33 mouse cellular contexts compared by ENCODE assay signal in genomic region chr4:130905025-130905424, GRCm38 (mm10). TPM values are rescaled to one million over a fixed set of nuclear protein-coding genes. Genes with fewer than 3 reads are reported as not detected.
DNase-seq lines count a peak whose midpoint lies in the region; ATAC-seq and TF ChIP-seq lines count a peak whose summit lies in the region.
"Had no signal": no experiment of that assay in that cellular context is flagged by ENCODE, and none has a peak within 500 bp of the region (broad histone marks: within the 10 kb centered on the region; RNA-seq: fewer than 3 reads in every experiment).

No protein-coding gene starts in this region.

- TF ChIP-seq CTCF in spleen, adult 2 months (IDR thresholded peaks at IDR 0.05; ENCODE audit: extremely low read depth, insufficient read depth, insufficient read length, insufficient replicate concordance), result no peak
- TF ChIP-seq CTCF in MEL (IDR thresholded peaks at IDR 0.05 in 2 of 3, conservative IDR thresholded peaks at IDR 0.05 in 1 of 3; ENCODE audit: control insufficient read depth in 1 of 3, insufficient read depth in 1 of 3, low read depth in 2 of 3, low read length in 3 of 3, poor library complexity in 1 of 3, severe bottlenecking in 1 of 3), result no peak
- TF ChIP-seq CTCF in stomach, postnatal 0 days (IDR thresholded peaks at IDR 0.05; ENCODE audit: low read depth), result no peak

- no peak for TF ChIP-seq POLR2A in spleen, adult 2 months (IDR thresholded peaks at IDR 0.05; ENCODE audit: low read depth, low read length)
- no peak for TF ChIP-seq POLR2A in MEL (IDR thresholded peaks at IDR 0.05; ENCODE audit: control insufficient read depth in 1 of 2, insufficient read depth in 1 of 2, low read depth in 1 of 2, low read length in 2 of 2, poor library complexity in 1 of 2)

- peak; percentile 32 to 37; a peak in 2 of 4 replicates for TF ChIP-seq EP300 in MEL (IDR thresholded peaks at IDR 0.05; ENCODE audit: low read depth in 1 of 2, low read length in 2 of 2)
- TF ChIP-seq EP300 in stomach, postnatal 0 days (optimal IDR thresholded peaks at IDR 0.05), result no peak

- H3K27ac ChIP-seq in hindbrain, embryonic 13.5 days, result no peak overlapping the region
- no peak overlapping the region for H3K27ac ChIP-seq in hindbrain, embryonic 14.5 days
- H3K27ac ChIP-seq in spleen, adult 2 months (ENCODE audit: insufficient read depth, low read length), result peak overlapping the region; percentile 18; the same call in 1 of the 2 replicates
- peak overlapping the region; percentile 44 for H3K27ac ChIP-seq in MEL (ENCODE audit: control insufficient read depth, low read depth, low read length)
- peak overlapping the region; percentile 81; the same call in 1 of the 2 replicates for H3K27ac ChIP-seq in limb, embryonic 12.5 days
- no peak overlapping the region for H3K27ac ChIP-seq in stomach, postnatal 0 days (replicated peaks)
- H3K27ac ChIP-seq: embryonic facial prominence, embryonic 15.5 days; heart, adult 2 months; hindbrain, embryonic 12.5 days; left cerebral cortex, adult 2 months; liver, embryonic 15.5 days; midbrain, embryonic 15.5 days had no signal

- DNase-seq in hindbrain, embryonic 14.5 days (ENCODE audit: low spot score), result no peak
- no peak for DNase-seq in spleen, adult 2 months (ENCODE audit: low read depth in 1 of 2, low spot score in 2 of 2)
- no peak for DNase-seq in spleen, postnatal 36 days (ENCODE audit: low spot score in 2 of 2)
- DNase-seq in MEL (ENCODE audit: low read depth, low spot score), result peak; percentile 54
- no peak for DNase-seq in gastrocnemius, adult 18-20 months (ENCODE audit: low spot score)
- DNase-seq in stomach, postnatal 0 days (ENCODE audit: low spot score), result no peak
- DNase-seq: adrenal gland, adult 2 months; adrenal gland, postnatal 36 days; cerebellum, adult 18-20 months; cerebellum, postnatal 14 days; heart, adult 2 months; heart, postnatal 14 days; kidney, adult 11 months; kidney, postnatal 25 days; lung, postnatal 36 days; right cerebral cortex, postnatal 25 days; thymus, adult 2 months had no signal

- H3K27me3 ChIP-seq in hindbrain, embryonic 13.5 days, result no peaks in the 10 kb centered on the region
- H3K27me3 ChIP-seq in hindbrain, embryonic 14.5 days (ENCODE audit: control insufficient read depth, insufficient read depth, low read length), result no peaks in the 10 kb centered on the region
- H3K27me3 ChIP-seq in spleen, adult 2 months (ENCODE audit: control insufficient read depth, insufficient read depth, low read length), result no peaks in the 10 kb centered on the region
- no peaks in the 10 kb centered on the region for H3K27me3 ChIP-seq in MEL (ENCODE audit: control insufficient read depth in 1 of 2, insufficient read depth in 2 of 2, low read length in 2 of 2)
- no peaks in the 10 kb centered on the region for H3K27me3 ChIP-seq in limb, embryonic 12.5 days
- no peaks in the 10 kb centered on the region for H3K27me3 ChIP-seq in stomach, postnatal 0 days (ENCODE audit: control insufficient read depth, insufficient read depth, low read length)
- H3K27me3 ChIP-seq: embryonic facial prominence, embryonic 15.5 days; hindbrain, embryonic 12.5 days; liver, embryonic 15.5 days; midbrain, embryonic 15.5 days had no signal

- no peak for ATAC-seq in hindbrain, embryonic 13.5 days (ENCODE audit: low FRiP score)
- ATAC-seq in hindbrain, embryonic 14.5 days (ENCODE audit: low FRiP score), result no peak
- no peak for ATAC-seq in limb, embryonic 12.5 days (ENCODE audit: insufficient number of reproducible peaks, insufficient read depth, low FRiP score, low TSS enrichment, low read depth)
- ATAC-seq in stomach, postnatal 0 days (ENCODE audit: low FRiP score, low TSS enrichment), result no peak
- ATAC-seq: forebrain, embryonic 16.5 days; inflammation-experienced regulatory T-cells, adult 6 months; midbrain, embryonic 15.5 days had no signal

- H3K79me2 ChIP-seq in MEL (ENCODE audit: control insufficient read depth, insufficient read depth, low read length, poor library complexity), result no peaks in the 10 kb centered on the region; the same call in 1 of the 2 replicates

- H3K4me1 ChIP-seq in hindbrain, embryonic 13.5 days (replicated peaks), result peaks cover 25% of the 10 kb centered on the region
- H3K4me1 ChIP-seq in hindbrain, embryonic 14.5 days (replicated peaks; ENCODE audit: control insufficient read depth, insufficient read depth, low read length), result no peaks in the 10 kb centered on the region; the same call in 1 of the 2 replicates
- peaks cover 73% of the 10 kb centered on the region for H3K4me1 ChIP-seq in spleen, adult 2 months (ENCODE audit: control insufficient read depth, insufficient read depth, insufficient read length)
- H3K4me1 ChIP-seq in MEL (ENCODE audit: control insufficient read depth in 1 of 2, insufficient read depth in 2 of 2, low read length in 2 of 2), result peaks cover 12 to 61% of the 10 kb centered on the region in 2 experiments
- H3K4me1 ChIP-seq in limb, embryonic 12.5 days (replicated peaks), result peaks cover 65% of the 10 kb centered on the region
- H3K4me1 ChIP-seq in stomach, postnatal 0 days (replicated peaks; ENCODE audit: control insufficient read depth, insufficient read depth), result no peaks in the 10 kb centered on the region

- H3K4me2 ChIP-seq in hindbrain, embryonic 13.5 days, result no peak overlapping the region
- H3K4me2 ChIP-seq in hindbrain, embryonic 14.5 days (replicated peaks), result no peak overlapping the region
- no peak overlapping the region for H3K4me2 ChIP-seq in limb, embryonic 12.5 days
- H3K4me2 ChIP-seq in stomach, postnatal 0 days (replicated peaks; ENCODE audit: low read depth), result no peak overlapping the region
- H3K4me2 ChIP-seq: embryonic facial prominence, embryonic 15.5 days; hindbrain, embryonic 12.5 days; liver, embryonic 15.5 days; midbrain, embryonic 15.5 days had no signal

- H3K9me3 ChIP-seq in hindbrain, embryonic 13.5 days, result no peaks in the 10 kb centered on the region
- H3K9me3 ChIP-seq in hindbrain, embryonic 14.5 days (ENCODE audit: control insufficient read depth, low read length), result no peaks in the 10 kb centered on the region
- H3K9me3 ChIP-seq in MEL (replicated peaks; ENCODE audit: insufficient read depth, low read length), result no peaks in the 10 kb centered on the region
- H3K9me3 ChIP-seq in limb, embryonic 12.5 days, result no peaks in the 10 kb centered on the region
- no peaks in the 10 kb centered on the region for H3K9me3 ChIP-seq in stomach, postnatal 0 days (ENCODE audit: control insufficient read depth, low read length)
- H3K9me3 ChIP-seq: embryonic facial prominence, embryonic 15.5 days; hindbrain, embryonic 12.5 days; liver, embryonic 15.5 days; midbrain, embryonic 15.5 days had no signal

- H3K36me3 ChIP-seq in hindbrain, embryonic 13.5 days, result no peaks in the 10 kb centered on the region
- no peaks in the 10 kb centered on the region for H3K36me3 ChIP-seq in hindbrain, embryonic 14.5 days (replicated peaks; ENCODE audit: control insufficient read depth, insufficient read depth)
- H3K36me3 ChIP-seq in spleen, adult 2 months (ENCODE audit: control insufficient read depth, insufficient read depth, low read length), result no peaks in the 10 kb centered on the region
- H3K36me3 ChIP-seq in MEL (ENCODE audit: control insufficient read depth in 1 of 2, insufficient read depth in 2 of 2, low read length in 2 of 2), result peaks cover 0 to 36% of the 10 kb centered on the region in 2 experiments; a peak in 2 of 4 replicates
- no peaks in the 10 kb centered on the region for H3K36me3 ChIP-seq in limb, embryonic 12.5 days
- H3K36me3 ChIP-seq in stomach, postnatal 0 days (ENCODE audit: control insufficient read depth, insufficient read depth, low read length), result no peaks in the 10 kb centered on the region
- H3K36me3 ChIP-seq: embryonic facial prominence, embryonic 15.5 days; hindbrain, embryonic 12.5 days; liver, embryonic 15.5 days; midbrain, embryonic 15.5 days had no signal

- H3K9ac ChIP-seq in hindbrain, embryonic 13.5 days, result peak overlapping the region; percentile 26; the same call in 1 of the 2 replicates
- H3K9ac ChIP-seq in hindbrain, embryonic 14.5 days, result no peak overlapping the region
- H3K9ac ChIP-seq in MEL (ENCODE audit: control insufficient read depth, low read depth, low read length, poor library complexity, severe bottlenecking), result peak overlapping the region; percentile 27
- H3K9ac ChIP-seq in limb, embryonic 12.5 days (replicated peaks), result 0 out of 2 replicates have a peak overlapping the region, but pooled peaks have one; percentile 18
- no peak overlapping the region for H3K9ac ChIP-seq in stomach, postnatal 0 days (ENCODE audit: low read length)
- H3K9ac ChIP-seq: embryonic facial prominence, embryonic 15.5 days; liver, embryonic 15.5 days; midbrain, embryonic 15.5 days had no signal

- 79% methylated on average over 7 of the region's 7 CpGs for WGBS in hindbrain, embryonic 13.5 days
- WGBS in hindbrain, embryonic 14.5 days, result 72% methylated on average over 7 of the region's 7 CpGs
- 61% methylated on average over 7 of the region's 7 CpGs for WGBS in spleen, adult 2 months
- 73% methylated on average over 7 of the region's 7 CpGs for WGBS in limb, embryonic 12.5 days
- WGBS in stomach, postnatal 0 days, result 65% methylated on average over 7 of the region's 7 CpGs

- no peak for TF ChIP-seq RAD21 in MEL (IDR thresholded peaks at IDR 0.05; ENCODE audit: low read depth, low read length)

- H3K4me3 ChIP-seq in hindbrain, embryonic 13.5 days, result no peak overlapping the region
- H3K4me3 ChIP-seq in hindbrain, embryonic 14.5 days (replicated peaks; ENCODE audit: low read length), result no peak overlapping the region
- no peak overlapping the region for H3K4me3 ChIP-seq in spleen, adult 2 months (ENCODE audit: extremely low read depth, insufficient read depth, insufficient read length)
- no peak overlapping the region for H3K4me3 ChIP-seq in MEL (ENCODE audit: control insufficient read depth in 1 of 2, insufficient read depth in 1 of 2, low read depth in 2 of 2, low read length in 2 of 2)
- no peak overlapping the region for H3K4me3 ChIP-seq in limb, embryonic 12.5 days (replicated peaks)
- no peak overlapping the region for H3K4me3 ChIP-seq in stomach, postnatal 0 days (ENCODE audit: low read depth, low read length)
- H3K4me3 ChIP-seq: embryonic facial prominence, embryonic 15.5 days; heart, adult 2 months; hindbrain, embryonic 12.5 days; left cerebral cortex, adult 2 months; liver, embryonic 15.5 days; midbrain, embryonic 15.5 days had no signal

RNA-seq across cellular contexts. Expression of gene Laptm5, which starts 7.9 kb away (rescaled TPM):
- 29.4 and 31.4 TPM in 2 replicates for polyA plus RNA-seq in hindbrain, embryonic 13.5 days (2015; fragmentation: Nextera tagmentation; extraction: Ambion mirVana)
- polyA plus RNA-seq in hindbrain, embryonic 14.5 days (2014; fragmentation: Nextera tagmentation; extraction: Ambion mirVana), result 35.2 and 37.4 TPM in 2 replicates
- polyA plus RNA-seq in spleen, adult 2 months (2012; rRNA removed), result 903 and 1,004 TPM in 2 replicates
- 101 and 116 TPM in 2 replicates for total RNA-seq in MEL (2012; rRNA removed)
- 100 to 1,000 TPM; 234 to 696 TPM for polyA plus RNA-seq in MEL (2012; ENCODE audit: insufficient read depth in 1 of 2, insufficient read length in 2 of 2, low read depth in 1 of 2, low replicate concordance in 2 of 2, missing spikeins in 1 of 2)
- 16.2 and 18.6 TPM in 2 replicates for polyA plus RNA-seq in limb, embryonic 12.5 days (2016; fragmentation: Nextera tagmentation; extraction: Ambion mirVana)
- total RNA-seq in gastrocnemius, adult 18-20 months (2021), result 1 to 10 TPM; 2.7 to 6.0 TPM
- 30.5 and 34.0 TPM in 2 replicates for polyA plus RNA-seq in stomach, postnatal 0 days (2015; fragmentation: Nextera tagmentation; extraction: Ambion mirVana)

RNA-seq across cellular contexts. Expression of gene Matn1, which starts 39.2 kb away (rescaled TPM):
- polyA plus RNA-seq in hindbrain, embryonic 13.5 days (2015; fragmentation: Nextera tagmentation; extraction: Ambion mirVana), result 0.71 and 1.9 TPM in 2 replicates
- polyA plus RNA-seq in hindbrain, embryonic 14.5 days (2014; fragmentation: Nextera tagmentation; extraction: Ambion mirVana), result 0.43 TPM in 1 of 2 replicates, not detected in the other
- 0.23 and 0.29 TPM in 2 replicates for polyA plus RNA-seq in spleen, adult 2 months (2012; rRNA removed)
- total RNA-seq in MEL (2012; rRNA removed), result not detected in 2 replicates
- not detected for polyA plus RNA-seq in MEL (2012; ENCODE audit: insufficient read depth in 1 of 2, insufficient read length in 2 of 2, low read depth in 1 of 2, low replicate concordance in 2 of 2, missing spikeins in 1 of 2)
- 12.1 and 30.7 TPM in 2 replicates for polyA plus RNA-seq in limb, embryonic 12.5 days (2016; fragmentation: Nextera tagmentation; extraction: Ambion mirVana)
- total RNA-seq in gastrocnemius, adult 18-20 months (2021), result not detected
- 0.05 TPM in 1 of 2 replicates, not detected in the other for polyA plus RNA-seq in stomach, postnatal 0 days (2015; fragmentation: Nextera tagmentation; extraction: Ambion mirVana)
- total RNA-seq: adrenal gland, adult 2 months; adrenal gland, postnatal 36 days; gastrocnemius, adult 8-10 months; gastrocnemius, postnatal 4 days; heart, adult 2 months; heart, postnatal 14 days; neutrophil, adult 5-6 weeks had no signal
- polyA plus RNA-seq: adrenal gland, adult 2 months; C2C12; forebrain, embryonic 16.5 days; heart, embryonic 14.5 days; inflammation-experienced regulatory T-cells, adult 6 months; neural tube, embryonic 11.5 days; urinary bladder, adult 2 months had no signal

Comparison
In these comparisons a context has a peak if more than half of its experiments do, and no peak if none do; other contexts are left out.
1. H3K9ac ChIP-seq: peak in hindbrain, embryonic 13.5 days (single experiment), MEL (single experiment) and limb, embryonic 12.5 days (single experiment); none in hindbrain, embryonic 14.5 days (single experiment) and stomach, postnatal 0 days (single experiment).
2. H3K27ac ChIP-seq: peak in spleen, adult 2 months (single experiment), MEL (single experiment) and limb, embryonic 12.5 days (single experiment); none in hindbrain, embryonic 13.5 days (single experiment), hindbrain, embryonic 14.5 days (single experiment) and stomach, postnatal 0 days (single experiment).